Mouse (Mus musculus) neutrophil, adult 65 days (primary cell): Measurements from ENCODE around the gene Dcx. TPM values are rescaled to one million over a fixed set of nuclear protein-coding genes. Genes with fewer than 3 reads are reported as not detected.

ENCODE experiments used
- total RNA-seq: library from RNA; stranded (reverse); gene quantifications from 2 replicates; pipeline ENCODE4 v1.2.4, GENCODE M21; 2023

The Dcx gene
- total RNA-seq, result not detected in 2 replicates

DNA sequence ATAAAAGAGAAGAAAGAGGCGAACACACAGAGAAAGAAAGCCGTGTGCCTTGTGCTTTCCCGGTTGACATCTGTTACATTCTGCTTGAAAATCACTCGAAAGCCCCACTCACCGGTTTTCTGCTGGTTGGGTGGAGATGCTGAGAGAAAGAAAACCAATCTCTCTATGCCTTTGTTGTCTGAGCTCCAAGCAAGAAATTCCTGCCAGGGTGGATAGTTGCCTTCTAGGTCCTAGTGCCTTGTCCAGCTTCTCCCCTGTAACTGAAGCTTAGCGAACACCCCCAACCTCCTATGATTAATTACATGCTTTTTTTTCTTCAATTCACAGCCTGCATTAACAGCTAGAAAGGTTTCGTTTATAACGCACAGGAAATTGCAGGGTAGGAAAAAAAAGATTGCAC lies at the start of gene Dcx:
TSS of gene Dcx (minus strand) at position 354 of the 400 bp plus-strand sequence.

DNA sequence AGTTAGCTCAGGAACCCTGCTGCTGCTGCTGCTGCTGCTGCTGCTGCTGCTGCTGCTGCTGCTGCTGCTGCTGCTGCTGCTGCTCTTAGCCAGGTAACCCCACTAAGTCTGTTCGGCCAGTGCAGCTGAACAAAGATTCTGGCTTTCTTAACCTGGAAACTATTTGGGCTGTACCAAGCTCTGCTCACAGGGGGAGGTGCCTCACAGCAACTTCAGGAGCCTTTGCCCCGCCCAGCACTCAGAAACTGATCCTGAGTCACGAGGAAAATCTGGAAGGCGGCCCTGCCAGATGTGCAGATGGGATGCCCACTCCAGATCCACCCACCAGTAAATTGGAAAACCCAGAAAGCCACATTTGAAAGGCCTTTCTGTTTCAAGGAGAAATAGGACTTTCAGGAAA lies 105.9 kb downstream of the Dcx start, which contains the start of gene Capn6:
TSS of gene Capn6 (minus strand) at position 203 of the 400 bp plus-strand sequence.

Other genes with a start within 250 kb of the Dcx start
- not detected in 2 replicates for gene Capn6, start 105.9 kb downstream of the Dcx start, total RNA-seq
- not detected in 2 replicates for gene A730046J19Rik, start 220.4 kb upstream of the Dcx start, total RNA-seq